Mouse (Mus musculus): Measurements from ENCODE around the gene Emd. TPM values are rescaled to one million over a fixed set of nuclear protein-coding genes. Genes with fewer than 3 reads are reported as not detected.

The Emd gene
- polyA plus RNA-seq, 1 experiment from 2014 or later: 21.3 TPM

DNA sequence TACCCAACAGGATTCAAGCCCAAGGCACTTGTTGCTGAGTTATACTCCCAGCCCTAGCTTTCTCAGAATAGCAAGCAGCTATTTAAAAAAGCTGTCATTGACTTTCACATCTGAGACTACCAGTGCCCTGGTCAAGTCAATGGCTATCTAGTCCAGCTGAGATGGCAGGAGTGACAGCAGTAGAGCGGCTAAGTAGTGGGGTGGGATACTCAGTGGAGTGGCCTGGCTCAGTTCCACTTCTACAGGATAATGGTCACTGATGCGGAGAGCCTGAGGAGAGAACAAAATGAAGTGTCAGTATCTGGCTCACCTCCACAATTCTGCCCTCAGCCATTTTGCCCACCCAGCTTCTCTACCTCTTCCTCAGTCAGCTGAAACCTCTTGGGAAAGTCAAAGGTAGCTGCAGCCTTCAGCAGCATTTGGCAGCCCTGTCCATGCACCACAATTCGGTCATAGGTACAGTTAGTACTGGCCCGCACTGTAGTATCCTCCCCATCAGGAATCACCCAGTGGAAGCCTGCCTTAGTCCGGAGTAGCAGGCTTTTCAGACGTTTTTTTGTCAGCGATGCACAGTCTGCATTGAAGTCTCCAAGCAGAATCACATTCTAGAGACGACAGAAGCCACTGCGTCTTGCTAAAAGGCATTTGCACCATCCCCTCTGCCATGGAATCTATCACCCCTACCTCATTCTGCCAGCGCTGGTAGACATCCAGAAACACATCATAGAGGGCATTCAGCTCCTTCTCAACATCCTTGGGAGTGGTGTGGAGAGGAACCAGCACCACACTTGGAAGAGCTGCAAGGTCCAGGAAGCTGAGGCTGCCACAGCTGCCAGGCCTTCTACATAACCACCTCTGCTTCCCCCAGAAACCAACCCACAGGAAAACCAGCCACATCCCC is 19.2 kb downstream of the Emd start:
- H3K36me3 ChIP-seq: peaks cover 11% of the 10 kb centered on the region
- H3K4me1 ChIP-seq (replicated peaks): 0 out of 2 replicates have a peak, but pooled peaks cover 3% of the 10 kb centered on the region
- no peak for ATAC-seq (ENCODE audit: insufficient number of reproducible peaks, insufficient read depth, low FRiP score, low TSS enrichment, low read depth)
- no peak overlapping the region for H3K9ac ChIP-seq (replicated peaks)
- peak overlapping the region; percentile 53; the same call in 1 of the 2 replicates for H3K27ac ChIP-seq
- no peak overlapping the region for H3K4me3 ChIP-seq (replicated peaks)
- H3K9me3 ChIP-seq: no peaks in the 10 kb centered on the region
- no peaks in the 10 kb centered on the region for H3K27me3 ChIP-seq
- WGBS: 29% methylated on average over 10 of the region's 10 CpGs
- no peak overlapping the region for H3K4me2 ChIP-seq

GRCm38 (mm10) chrX:74277916-74278315 is 23.4 kb downstream of the Emd start:
- no peak for ATAC-seq (ENCODE audit: insufficient number of reproducible peaks, insufficient read depth, low FRiP score, low TSS enrichment, low read depth)
- peaks cover 16% of the 10 kb centered on the region for H3K27me3 ChIP-seq
- H3K4me3 ChIP-seq (replicated peaks): no peak overlapping the region
- H3K4me1 ChIP-seq (replicated peaks): 0 out of 2 replicates have a peak, but pooled peaks cover 3% of the 10 kb centered on the region
- no peak overlapping the region for H3K4me2 ChIP-seq
- H3K36me3 ChIP-seq: peaks cover 4% of the 10 kb centered on the region; the same call in 1 of the 2 replicates
- H3K27ac ChIP-seq: no peak overlapping the region
- WGBS: 72% methylated on average over 8 of the region's 8 CpGs
- H3K9me3 ChIP-seq: no peaks in the 10 kb centered on the region
- H3K9ac ChIP-seq (replicated peaks): no peak overlapping the region

GRCm38 (mm10) chrX:74281041-74281731 is 26.7 kb downstream of the Emd start:
- 24% methylated on average over 14 of the region's 14 CpGs for WGBS
- peak overlapping the region; percentile 84 for H3K27ac ChIP-seq
- peaks cover 17% of the 10 kb centered on the region for H3K27me3 ChIP-seq
- H3K9me3 ChIP-seq: no peaks in the 10 kb centered on the region
- ATAC-seq (ENCODE audit: insufficient number of reproducible peaks, insufficient read depth, low FRiP score, low TSS enrichment, low read depth): no peak
- H3K4me1 ChIP-seq (replicated peaks): peaks cover 10% of the 10 kb centered on the region; the same call in 1 of the 2 replicates
- peak overlapping the region; percentile 60 for H3K4me3 ChIP-seq (replicated peaks)
- H3K4me2 ChIP-seq: peak overlapping the region; percentile 69
- peak overlapping the region; percentile 55 for H3K9ac ChIP-seq (replicated peaks)
- no peaks in the 10 kb centered on the region for H3K36me3 ChIP-seq

GRCm38 (mm10) chrX:74281732-74282394 is 27.4 kb downstream of the Emd start, which contains the start of the genes Taz and Dnase1l1:
Gene Taz, plus strand, starts transcription at chrX:74281912.
Gene Dnase1l1, minus strand, starts transcription at chrX:74282337.
- peak within 1 kb of the TSS; percentile 73 for H3K9ac ChIP-seq (replicated peaks)
- peak within 1 kb of the TSS; percentile 69 for H3K4me2 ChIP-seq
- no peaks in the 10 kb centered on the region for H3K36me3 ChIP-seq
- peak within 1 kb of the TSS; percentile 84 for H3K27ac ChIP-seq
- ATAC-seq (ENCODE audit: insufficient number of reproducible peaks, insufficient read depth, low FRiP score, low TSS enrichment, low read depth): peak; percentile 92
- peaks cover 10% of the 10 kb centered on the region; the same call in 1 of the 2 replicates for H3K4me1 ChIP-seq (replicated peaks)
- WGBS: 14% methylated on average over 16 of the region's 16 CpGs
- H3K27me3 ChIP-seq: peaks cover 17% of the 10 kb centered on the region
- H3K4me3 ChIP-seq (replicated peaks): peak within 1 kb of the TSS; percentile 60
- no peaks in the 10 kb centered on the region for H3K9me3 ChIP-seq

GRCm38 (mm10) chrX:74282395-74283091 is 28.1 kb downstream of the Emd start:
- H3K9ac ChIP-seq (replicated peaks): peak overlapping the region; percentile 73
- H3K4me1 ChIP-seq (replicated peaks): peaks cover 10% of the 10 kb centered on the region; the same call in 1 of the 2 replicates
- H3K4me3 ChIP-seq (replicated peaks): peak overlapping the region; percentile 60
- peak; percentile 63 for ATAC-seq (ENCODE audit: insufficient number of reproducible peaks, insufficient read depth, low FRiP score, low TSS enrichment, low read depth)
- 19% methylated on average over 39 of the region's 39 CpGs for WGBS
- H3K27me3 ChIP-seq: peaks cover 17% of the 10 kb centered on the region
- H3K36me3 ChIP-seq: no peaks in the 10 kb centered on the region
- peak overlapping the region; percentile 69 for H3K4me2 ChIP-seq
- no peaks in the 10 kb centered on the region for H3K9me3 ChIP-seq
- H3K27ac ChIP-seq: peak overlapping the region; percentile 84

DNA sequence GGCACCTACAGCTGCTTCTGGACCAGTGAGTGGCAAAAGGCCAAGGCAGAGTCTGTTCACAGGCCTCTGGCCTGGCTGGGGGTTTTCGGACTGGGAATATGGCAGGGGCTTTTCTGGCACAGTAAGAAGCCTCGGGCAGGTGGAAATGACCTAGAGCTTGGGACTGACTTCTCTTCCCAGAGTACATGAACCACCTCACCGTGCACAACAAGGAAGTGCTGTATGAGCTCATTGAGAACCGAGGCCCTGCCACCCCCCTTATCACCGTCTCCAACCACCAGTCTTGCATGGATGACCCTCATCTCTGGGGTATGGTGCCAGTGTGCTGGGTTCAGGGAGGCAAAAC is 28.6 kb downstream of the Emd start:
- Histone ChIP-seq H3K9me3 (no peaks in the 10 kb centered on the region), H3K27me3 (peaks cover 17% of the 10 kb centered on the region), H3K27ac (peak overlapping the region; percentile 84; the same call in 1 of the 2 replicates), H3K36me3 (0 out of 2 replicates have a peak, but pooled peaks cover under 1% of the 10 kb centered on the region), H3K4me3 (replicated peaks) (peak overlapping the region; percentile 60), H3K9ac (replicated peaks) (peak overlapping the region; percentile 73), H3K4me1 (replicated peaks) (peaks cover 10% of the 10 kb centered on the region; the same call in 1 of the 2 replicates), H3K4me2 (peak overlapping the region; percentile 69)
- peak; percentile 7; the same call in 1 of the 2 replicates for ATAC-seq (ENCODE audit: insufficient number of reproducible peaks, insufficient read depth, low FRiP score, low TSS enrichment, low read depth)
- 32% methylated on average over 5 of the region's 5 CpGs for WGBS

DNA sequence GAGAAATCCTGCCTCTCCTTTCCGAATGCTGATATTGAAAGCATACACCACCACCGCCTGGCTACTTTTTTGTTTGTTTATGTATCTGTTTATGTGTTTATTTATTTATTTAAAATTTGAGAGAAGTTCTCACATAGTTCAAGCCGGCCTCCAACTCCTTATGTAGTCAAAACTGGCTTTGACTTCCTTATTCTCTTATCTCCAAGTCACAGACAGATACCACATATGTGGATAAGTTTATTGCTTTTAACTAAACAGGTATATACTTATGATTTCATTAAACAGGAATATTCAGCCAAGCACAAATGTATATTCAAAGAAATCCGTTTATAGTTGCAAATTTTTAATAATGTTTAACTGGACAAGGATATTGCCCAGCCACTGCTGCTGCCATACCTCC is 38.9 kb downstream of the Emd start:
- no peak for ATAC-seq (ENCODE audit: insufficient number of reproducible peaks, insufficient read depth, low FRiP score, low TSS enrichment, low read depth)
- Histone ChIP-seq H3K36me3 (peaks cover 18% of the 10 kb centered on the region), H3K9ac (replicated peaks) (no peak overlapping the region), H3K4me1 (replicated peaks) (no peaks in the 10 kb centered on the region), H3K4me2 (no peak overlapping the region), H3K4me3 (replicated peaks) (no peak overlapping the region), H3K27me3 (no peaks in the 10 kb centered on the region), H3K27ac (no peak overlapping the region), H3K9me3 (no peaks in the 10 kb centered on the region)
- 77% methylated on average over 4 of the region's 4 CpGs for WGBS

DNA sequence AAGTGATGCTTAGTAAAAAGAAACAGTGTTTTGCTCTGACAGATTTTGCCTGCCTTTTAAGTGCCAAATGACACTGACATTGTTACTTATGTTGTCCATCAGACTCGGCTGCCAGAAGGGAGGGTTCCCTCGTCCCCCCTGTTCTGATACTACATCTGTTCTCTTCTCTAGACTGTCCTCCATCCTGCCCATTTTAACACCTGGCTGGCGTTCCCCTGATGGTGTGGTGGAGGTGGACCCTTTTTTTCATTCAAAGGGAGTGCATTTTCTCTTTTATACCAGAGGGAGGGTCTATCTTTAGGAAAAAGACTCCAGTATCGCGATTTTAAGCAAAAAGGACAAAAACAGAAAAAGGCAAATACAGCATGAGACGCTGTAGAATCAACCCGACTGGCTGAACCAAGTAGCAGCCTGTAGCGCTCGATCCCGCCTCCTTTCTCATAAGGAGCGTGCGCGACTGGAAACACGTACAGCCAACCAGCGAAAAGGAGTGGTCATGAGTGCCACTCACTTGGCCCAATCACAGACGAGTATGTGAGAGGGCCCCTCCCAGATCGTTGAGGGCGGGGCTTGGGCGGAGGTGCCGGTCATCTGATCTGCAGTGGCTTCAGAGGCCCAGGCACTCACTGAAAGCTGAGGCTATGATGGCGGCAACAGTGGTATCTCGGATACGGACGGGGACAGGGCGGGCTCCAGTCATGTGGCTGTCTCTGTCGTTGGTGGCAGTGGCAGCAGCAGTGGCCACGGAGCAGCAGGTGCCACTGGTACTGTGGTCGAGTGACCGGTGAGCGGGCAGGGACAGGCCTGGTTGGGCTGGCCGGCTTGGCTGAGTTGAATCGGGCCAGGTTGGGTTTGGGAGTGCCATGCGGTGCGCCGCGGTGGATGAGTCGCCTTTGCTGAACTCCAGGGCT is 42.3 kb downstream of the Emd start, which contains the start of gene Atp6ap1:
Gene Atp6ap1, plus strand, starts transcription at position 560 of the 911 bp plus-strand sequence.
- H3K27me3 ChIP-seq: no peaks in the 10 kb centered on the region; the same call in 1 of the 2 replicates
- H3K9me3 ChIP-seq: no peaks in the 10 kb centered on the region
- H3K36me3 ChIP-seq: peaks cover 22% of the 10 kb centered on the region
- peak within 1 kb of the TSS; percentile 67 for H3K9ac ChIP-seq (replicated peaks)
- peak within 1 kb of the TSS; percentile 62; the same call in 1 of the 2 replicates for H3K27ac ChIP-seq
- H3K4me2 ChIP-seq: peak within 1 kb of the TSS; percentile 63
- 13% methylated on average over 37 of the region's 37 CpGs for WGBS
- peak within 1 kb of the TSS; percentile 62 for H3K4me3 ChIP-seq (replicated peaks)
- ATAC-seq (ENCODE audit: insufficient number of reproducible peaks, insufficient read depth, low FRiP score, low TSS enrichment, low read depth): peak; percentile 96
- H3K4me1 ChIP-seq (replicated peaks): no peaks in the 10 kb centered on the region

DNA sequence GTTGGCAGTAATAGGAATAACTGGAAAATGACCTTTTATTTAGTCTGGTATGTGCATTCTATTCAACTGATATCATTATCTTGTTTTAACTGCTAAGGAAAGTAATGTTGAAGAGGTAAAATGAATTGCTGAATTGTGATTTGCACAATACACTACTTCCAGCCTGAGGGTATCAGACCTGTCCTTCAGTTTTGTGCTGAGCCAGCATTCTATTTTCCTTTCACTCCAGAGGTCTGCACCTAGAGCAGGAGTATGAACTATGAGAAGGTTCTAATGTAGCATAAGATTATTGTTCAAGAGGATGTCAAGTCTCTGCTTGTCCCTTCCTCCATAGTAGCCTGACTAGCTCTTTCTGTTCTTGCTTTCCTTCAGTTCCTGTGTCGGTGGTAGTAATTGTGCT is 43.9 kb downstream of the Emd start:
- Histone ChIP-seq H3K9ac (replicated peaks) (no peak overlapping the region), H3K4me1 (replicated peaks) (no peaks in the 10 kb centered on the region), H3K4me2 (no peak overlapping the region), H3K27ac (no peak overlapping the region), H3K4me3 (replicated peaks) (no peak overlapping the region), H3K27me3 (no peaks in the 10 kb centered on the region; the same call in 1 of the 2 replicates), H3K36me3 (peaks cover 38% of the 10 kb centered on the region), H3K9me3 (no peaks in the 10 kb centered on the region)
- WGBS: 100% methylated on average over 1 of the region's 1 CpGs
- no peak for ATAC-seq (ENCODE audit: insufficient number of reproducible peaks, insufficient read depth, low FRiP score, low TSS enrichment, low read depth)

Measured in limb, embryonic 12.5 days (tissue).